Mouse (Mus musculus) kidney, postnatal 0 days (tissue): ENCODE data around the gene Itgad. TPM values are rescaled to one million over a fixed set of nuclear protein-coding genes. Genes with fewer than 3 reads are reported as not detected.

Source experiments
- ATAC-seq: fragments of 200-750 bp; cut with Nextera tagmentation; replicated peaks from 2 replicates; pipeline ENCODE4 v1.8.0; 2017; ENCODE audit warnings: low read depth, moderate number of reproducible peaks, moderate TSS enrichment, moderate library complexity; ENCODE audit not compliant: low FRiP score
- DNase-seq: peaks from one replicate; pipeline ENCODE4 v3.0.0-alpha.2; 2016; ENCODE audit warnings: low spot score
- H3K27ac ChIP-seq: fragments of 300-500 bp; sonication (generic); 2 replicates; pipeline ENCODE4 v1.5.1; 2014; ENCODE audit warnings: mild to moderate bottlenecking
- H3K27me3 ChIP-seq: fragments of 300-500 bp; sonication (generic); 2 replicates; pipeline ENCODE4 v1.6.1; 2014; ENCODE audit warnings: low read length, mixed read lengths; ENCODE audit not compliant: insufficient read depth
- H3K36me3 ChIP-seq: fragments of 300-500 bp; sonication (generic); 2 replicates; pipeline ENCODE4 v1.6.1; 2014; ENCODE audit warnings: low read length, mixed read lengths; ENCODE audit not compliant: insufficient read depth
- H3K4me1 ChIP-seq: fragments of 300-500 bp; sonication (generic); replicated peaks from 2 replicates; pipeline ENCODE4 v1.6.1; 2014; ENCODE audit warnings: antibody characterized with exemption, low read length, mixed read lengths; ENCODE audit not compliant: insufficient read depth
- H3K4me2 ChIP-seq: fragments of 300-500 bp; sonication (generic); 2 replicates; pipeline ENCODE4 v1.6.1; 2014; ENCODE audit warnings: mild to moderate bottlenecking, low read length, moderate library complexity, mixed read lengths
- H3K4me3 ChIP-seq: fragments of 300-500 bp; sonication (generic); replicated peaks from 2 replicates; pipeline ENCODE4 v1.5.1; 2014; ENCODE audit warnings: low read depth, low read length
- H3K9ac ChIP-seq: fragments of 300-500 bp; sonication (generic); 2 replicates; pipeline ENCODE4 v1.6.1; 2014; ENCODE audit warnings: low read depth, low read length
- H3K9me3 ChIP-seq: fragments of 300-500 bp; sonication (generic); replicated peaks from 2 replicates; pipeline ENCODE4 v1.6.1; 2016; ENCODE audit warnings: low read length, inconsistent platforms, mixed read lengths
- CTCF ChIP-seq: IDR thresholded peaks from 2 replicates; pipeline ENCODE4 v1.5.1; 2016; ENCODE audit warnings: antibody characterized with exemption, low read depth, mild to moderate bottlenecking, moderate library complexity
- WGBS: fragments of 180-500 bp; shearing (Covaris S2); extraction: QIAGEN DNeasy Blood & Tissue Kit; methylation state at CpG from one replicate; pipeline ENCODE4 v1.1.7; 2014; 5-methylcytosine and 5-hydroxymethylcytosine counted together
- polyA plus RNA-seq: library from polyadenylated mRNA; unstranded; fragments of >200 nt; fragmentation: Nextera tagmentation; extraction: Ambion mirVana; gene quantifications from 2 replicates; pipeline ENCODE4 v1.2.1, GENCODE M21; 2015

Gene Itgad
- polyA plus RNA-seq, 1 experiment from 2014 or later, result not detected

DNA sequence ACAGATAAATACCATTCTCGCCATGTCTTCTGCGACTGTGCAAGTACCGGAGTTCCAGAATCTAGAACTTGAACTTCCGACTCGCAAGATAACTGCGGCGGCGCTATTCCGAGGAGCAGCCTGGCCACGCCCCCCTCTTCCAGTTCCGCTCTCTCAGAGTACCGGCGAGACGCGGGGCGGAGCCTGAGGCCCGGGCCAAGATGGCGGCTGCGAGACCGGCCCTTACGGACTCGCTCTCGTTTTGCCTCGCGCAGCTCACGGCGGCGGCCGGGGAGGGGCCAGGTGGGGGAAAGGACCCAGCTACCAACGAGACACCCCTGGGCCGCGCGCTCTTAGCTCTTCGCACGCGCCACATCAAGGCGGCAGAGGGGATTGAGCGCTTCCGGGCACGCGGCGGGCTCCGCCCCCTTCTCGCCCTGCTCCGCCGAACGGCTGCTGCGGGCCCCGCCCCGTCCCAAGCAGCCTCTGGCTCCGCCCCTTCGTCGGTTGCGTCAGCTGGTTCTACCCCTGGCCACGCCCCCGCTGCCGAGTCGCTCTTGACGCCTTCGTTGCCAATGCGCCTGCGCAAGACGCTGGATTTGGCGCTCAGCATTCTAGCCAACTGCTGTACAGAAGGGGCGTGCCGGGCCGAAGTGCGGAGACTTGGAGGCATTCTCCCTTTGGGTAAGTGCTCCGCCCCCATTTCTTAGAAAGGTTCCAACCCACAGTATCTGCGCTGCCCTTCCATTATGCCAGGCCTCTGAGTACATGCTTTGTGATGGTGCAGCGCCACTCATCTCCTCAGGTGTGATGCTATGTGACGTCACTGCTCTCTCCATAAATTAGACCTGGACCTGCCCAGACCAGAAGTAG lies 84.0 kb downstream of the Itgad start, which contains the start of gene 9130023H24Rik:
Gene 9130023H24Rik (minus strand): TSS at position 105 of the 852 bp plus-strand sequence.
- peak; percentile 28; the same call in 1 of the 2 replicates for TF ChIP-seq CTCF
- Histone ChIP-seq H3K9me3 (no peaks in the 10 kb centered on the region), H3K9ac (peak within 1 kb of the TSS; percentile 90), H3K27me3 (no peaks in the 10 kb centered on the region), H3K27ac (peak within 1 kb of the TSS; percentile 98), H3K4me3 (peak within 1 kb of the TSS; percentile 61), H3K4me1 (peaks cover 4% of the 10 kb centered on the region; the same call in 1 of the 2 replicates), H3K4me2 (peak within 1 kb of the TSS; percentile 71), H3K36me3 (peaks cover 24% of the 10 kb centered on the region)
- DNase-seq, result peak; percentile 100
- under 1% methylated on average over 71 of the region's 72 CpGs for WGBS
- peak; percentile 86 for ATAC-seq

GRCm38 (mm10) chr7:128238991-128239390 lies 84.8 kb downstream of the Itgad start:
- Histone ChIP-seq H3K9ac (peak overlapping the region; percentile 38; the same call in 1 of the 2 replicates), H3K36me3 (peaks cover 26% of the 10 kb centered on the region), H3K9me3 (no peaks in the 10 kb centered on the region), H3K4me3 (peak overlapping the region; percentile 61), H3K27me3 (no peaks in the 10 kb centered on the region), H3K4me2 (peak overlapping the region; percentile 61), H3K4me1 (peaks cover 4% of the 10 kb centered on the region; the same call in 1 of the 2 replicates), H3K27ac (peak overlapping the region; percentile 47)
- no peak for ATAC-seq
- WGBS, result 25% methylated on average over 4 of the region's 4 CpGs
- DNase-seq, result peak; percentile 73
- TF ChIP-seq CTCF, result peak; percentile 64

- WGBS, result 96% methylated on average over 27 of the region's 27 CpGs
- no peak for DNase-seq
- no peak overlapping the region for H3K4me3 ChIP-seq
- no peak overlapping the region for H3K9ac ChIP-seq
- H3K36me3 ChIP-seq, result peaks cover 34% of the 10 kb centered on the region
- no peaks in the 10 kb centered on the region for H3K27me3 ChIP-seq
- H3K27ac ChIP-seq, result no peak overlapping the region
- TF ChIP-seq CTCF, result no peak
- H3K4me2 ChIP-seq, result no peak overlapping the region
- no peaks in the 10 kb centered on the region for H3K9me3 ChIP-seq
- peaks cover 4% of the 10 kb centered on the region; the same call in 1 of the 2 replicates for H3K4me1 ChIP-seq
- no peak for ATAC-seq
Observed at GRCm38 (mm10) chr7:128240131-128240784, 86.1 kb downstream of the Itgad start.

DNA sequence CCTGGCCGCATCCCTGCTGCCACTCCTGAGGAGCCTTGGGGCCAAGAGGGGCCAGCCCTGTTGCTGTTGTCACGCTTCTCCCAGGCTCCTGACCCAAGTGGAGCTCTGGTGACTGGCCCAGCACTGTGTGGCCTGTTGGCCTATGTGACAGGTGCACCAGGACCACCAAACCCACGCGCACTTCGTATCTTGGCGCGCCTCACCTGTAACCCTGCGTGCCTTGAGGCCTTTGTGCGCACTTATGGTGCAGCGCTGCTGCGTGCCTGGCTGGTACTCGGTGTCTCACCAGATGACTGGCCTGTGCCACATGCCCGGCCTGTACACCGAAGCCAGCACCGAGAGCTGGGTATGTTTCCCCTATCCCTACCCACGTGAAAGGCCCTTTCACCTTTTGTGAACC lies 88.2 kb downstream of the Itgad start:
- DNase-seq (no peak), ATAC-seq (no peak)
- Histone ChIP-seq H3K4me3 (no peak overlapping the region), H3K27ac (no peak overlapping the region), H3K4me2 (no peak overlapping the region), H3K4me1 (0 out of 2 replicates have a peak, but pooled peaks cover 4% of the 10 kb centered on the region), H3K36me3 (peaks cover 34% of the 10 kb centered on the region), H3K9ac (no peak overlapping the region), H3K9me3 (no peaks in the 10 kb centered on the region), H3K27me3 (no peaks in the 10 kb centered on the region)
- no peak for TF ChIP-seq CTCF
- 95% methylated on average over 16 of the region's 16 CpGs for WGBS

DNA sequence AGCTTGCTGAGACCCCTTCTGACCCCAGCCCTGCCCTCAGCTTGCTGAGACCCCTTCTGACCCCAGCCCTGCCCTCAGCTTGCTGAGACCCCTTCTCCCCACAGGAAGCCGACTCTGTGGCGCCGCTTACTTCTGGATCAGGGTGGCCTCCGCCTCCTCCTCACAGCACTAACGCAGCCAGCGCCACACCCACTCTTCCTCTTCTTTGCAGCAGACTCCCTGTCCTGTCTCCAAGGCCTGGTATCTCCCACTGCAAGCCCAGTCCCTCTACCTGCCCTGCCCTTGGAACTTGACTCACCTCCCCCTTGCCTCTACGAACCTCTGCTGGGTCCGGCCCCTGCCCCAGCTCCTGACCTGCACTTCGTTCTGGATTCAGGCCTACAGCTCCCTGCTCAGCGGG lies 89.7 kb downstream of the Itgad start:
- Histone ChIP-seq H3K36me3 (peaks cover 34% of the 10 kb centered on the region), H3K9ac (no peak overlapping the region), H3K4me1 (0 out of 2 replicates have a peak, but pooled peaks cover 4% of the 10 kb centered on the region), H3K27ac (no peak overlapping the region), H3K27me3 (no peaks in the 10 kb centered on the region), H3K4me2 (no peak overlapping the region), H3K9me3 (no peaks in the 10 kb centered on the region), H3K4me3 (no peak overlapping the region)
- ATAC-seq (no peak), DNase-seq (no peak)
- no peak for TF ChIP-seq CTCF
- WGBS, result 66% methylated on average over 10 of the region's 10 CpGs

DNA sequence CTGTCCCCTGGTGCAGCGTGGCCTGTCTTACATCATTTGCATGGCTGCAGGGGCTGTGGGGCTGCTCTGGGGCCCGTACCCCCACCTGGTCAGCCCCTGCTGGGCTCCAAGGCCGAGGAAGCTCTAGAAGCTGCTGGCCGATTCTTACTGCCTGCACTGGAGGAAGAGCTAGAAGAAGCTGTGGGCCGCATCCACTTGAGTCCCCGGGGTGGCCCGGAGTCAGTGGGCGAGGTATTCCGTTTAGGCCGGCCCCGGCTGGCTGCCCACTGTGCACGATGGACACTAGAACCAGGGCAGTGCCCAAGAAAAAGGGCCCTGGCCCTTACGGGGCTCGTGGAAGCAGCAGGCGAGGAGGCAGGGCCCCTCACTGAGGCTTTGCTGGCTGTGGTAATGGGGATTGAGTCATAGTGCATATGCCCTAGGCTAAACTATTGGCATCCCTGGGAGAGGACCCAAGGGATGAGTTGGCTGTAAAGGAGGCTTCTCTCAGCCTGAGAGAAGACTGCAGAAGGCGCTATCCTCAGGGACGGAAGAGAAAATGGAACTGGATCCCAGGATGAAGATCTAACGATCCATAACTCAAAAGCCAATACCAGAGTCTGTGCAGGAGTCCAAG lies 90.3 kb downstream of the Itgad start:
- 0 out of 2 replicates have a peak, but pooled peaks cover 3% of the 10 kb centered on the region for H3K4me1 ChIP-seq
- ATAC-seq, result no peak
- WGBS, result 94% methylated on average over 18 of the region's 18 CpGs
- peaks cover 34% of the 10 kb centered on the region for H3K36me3 ChIP-seq
- no peak overlapping the region for H3K4me3 ChIP-seq
- H3K27me3 ChIP-seq, result no peaks in the 10 kb centered on the region
- no peak overlapping the region for H3K9ac ChIP-seq
- H3K4me2 ChIP-seq, result no peak overlapping the region
- TF ChIP-seq CTCF, result no peak
- no peak for DNase-seq
- no peaks in the 10 kb centered on the region for H3K9me3 ChIP-seq
- no peak overlapping the region for H3K27ac ChIP-seq
